Mouse (Mus musculus) telencephalon, adult 2 months (tissue): Measurements from ENCODE around the gene A4gnt.

Experiments used
- DNase-seq: peaks from one replicate; pipeline ENCODE4 v3.0.0-alpha.2; 2011; ENCODE audit warnings: low read depth, low spot score

The A4gnt gene

DNA sequence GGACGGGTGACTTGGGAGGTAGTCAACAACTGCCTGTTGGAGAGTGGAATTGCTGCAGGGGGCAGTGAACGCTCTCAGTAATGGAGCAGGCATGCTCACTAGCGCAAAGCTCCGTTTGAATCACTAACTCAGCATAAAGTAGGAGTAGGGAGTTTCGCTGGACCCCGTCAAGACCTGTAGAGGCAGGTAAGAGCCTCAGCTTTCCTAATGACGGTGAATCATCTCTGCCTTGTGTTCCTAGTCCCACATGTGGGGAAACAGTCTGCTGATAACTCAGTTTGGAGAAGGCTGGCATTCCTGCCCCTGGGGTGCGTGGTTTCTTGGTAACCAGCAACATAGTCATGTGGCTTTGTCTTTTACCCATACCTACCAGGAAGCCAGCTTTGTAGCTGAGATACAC lies 20.0 kb downstream of the A4gnt start:
- no peak for DNase-seq

DNA sequence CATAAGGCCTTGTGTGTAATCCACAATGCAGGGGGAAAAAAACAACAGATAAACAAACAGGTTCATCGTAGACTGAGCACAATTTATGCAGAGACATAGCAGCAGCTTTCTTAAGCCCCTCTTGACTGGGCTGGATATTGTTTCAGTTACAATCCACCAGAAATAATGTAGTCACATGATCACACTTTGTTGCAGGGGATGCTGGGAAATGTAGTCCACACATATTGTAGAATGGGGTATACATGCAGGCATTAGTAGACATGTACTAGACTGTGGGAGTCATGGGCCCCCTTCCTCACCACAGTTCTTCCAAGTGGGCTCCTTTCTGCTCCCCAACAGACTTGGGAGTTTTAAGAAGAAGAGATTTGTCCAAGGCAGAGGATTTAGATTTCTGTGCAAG lies 24.5 kb downstream of the A4gnt start:
- DNase-seq, result no peak

DNA sequence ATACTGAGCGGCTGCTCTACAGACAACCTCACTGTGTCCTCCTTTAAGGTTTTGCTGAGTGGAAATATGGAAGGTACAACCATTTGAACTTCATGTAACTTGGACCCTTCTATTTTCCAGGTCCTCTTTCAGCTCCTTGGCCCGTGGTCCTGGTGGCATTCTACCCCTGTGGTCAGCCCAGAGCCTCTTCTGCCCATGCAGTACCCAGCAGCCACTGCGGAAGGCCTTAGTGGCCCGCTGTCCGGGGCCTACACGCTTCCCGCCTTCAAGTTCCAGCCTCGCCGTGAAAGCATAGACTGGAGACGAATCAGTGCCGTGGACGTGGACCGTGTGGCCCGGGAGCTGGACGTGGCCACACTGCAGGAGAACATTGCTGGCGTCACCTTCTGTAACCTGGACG lies 24.9 kb downstream of the A4gnt start:
- no peak for DNase-seq

- no peak for DNase-seq
Observed at GRCm38 (mm10) chr9:99637736-99638135, 25.4 kb downstream of the A4gnt start.

DNA sequence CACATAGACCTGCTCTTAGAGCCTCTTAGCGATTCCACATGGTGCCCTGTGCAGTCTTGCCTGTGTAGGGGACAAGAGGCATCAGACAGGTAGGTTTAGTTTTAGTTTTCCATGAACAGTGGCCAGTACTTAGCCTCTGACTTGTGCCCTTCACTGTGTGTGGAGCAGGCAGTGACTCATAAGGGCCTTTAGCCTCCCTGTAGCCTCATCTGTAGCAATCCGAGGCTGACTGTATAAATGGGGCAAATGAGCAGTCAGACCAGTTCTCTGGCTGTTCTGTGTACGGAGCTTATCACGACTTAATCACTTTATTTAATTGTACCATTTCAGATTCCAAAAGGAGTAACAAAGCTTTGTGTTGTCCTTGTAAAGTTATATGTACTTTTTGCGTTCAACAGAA lies 27.7 kb downstream of the A4gnt start:
- DNase-seq, result no peak

- DNase-seq, result no peak
Observed at GRCm38 (mm10) chr9:99645416-99645815, 33.1 kb downstream of the A4gnt start.

GRCm38 (mm10) chr9:99646102-99646501 lies 33.8 kb downstream of the A4gnt start:
- no peak for DNase-seq

DNA sequence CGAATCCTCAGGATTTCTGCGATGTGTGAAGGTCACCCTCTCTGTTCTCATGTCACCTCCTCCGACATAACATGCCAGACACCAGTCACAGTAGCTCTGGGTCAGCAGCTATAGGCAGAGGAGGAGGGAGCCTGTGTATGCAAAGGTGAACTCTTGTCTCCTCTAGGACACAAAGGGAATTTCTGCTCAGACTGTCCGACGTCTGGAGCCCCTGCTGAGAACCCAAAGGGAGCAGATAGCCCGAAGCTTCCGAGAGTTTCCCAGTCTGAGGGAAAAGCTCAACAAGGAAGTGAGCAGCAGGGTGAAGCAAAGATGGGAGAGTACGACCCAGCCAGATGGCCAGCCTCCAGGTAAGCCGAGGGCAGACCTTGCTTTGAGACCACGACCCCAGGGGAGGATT lies 48.5 kb downstream of the A4gnt start:
- no peak for DNase-seq

GRCm38 (mm10) chr9:99661606-99662166 lies 49.4 kb downstream of the A4gnt start:
- no peak for DNase-seq

DNA sequence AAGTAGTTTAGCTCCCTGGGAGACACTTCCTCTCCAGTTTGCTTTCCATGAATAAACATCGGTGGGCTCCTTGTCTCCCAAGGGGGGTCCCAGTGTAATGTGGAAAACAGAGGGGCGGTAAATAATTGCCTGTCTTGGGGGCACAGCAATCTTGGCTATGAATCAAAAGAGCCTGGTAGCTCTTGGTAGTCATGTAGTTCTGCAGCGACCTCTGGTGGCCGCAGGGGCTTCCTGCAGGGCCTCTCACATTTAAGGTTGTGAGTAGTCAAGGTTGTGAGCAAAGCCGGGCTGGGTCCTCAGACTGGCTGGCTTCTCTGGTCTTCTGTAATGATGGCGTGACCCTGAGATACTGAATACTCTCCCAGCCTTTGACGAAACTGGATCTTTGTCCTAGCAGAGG lies 50.1 kb downstream of the A4gnt start:
- DNase-seq, result peak; percentile 34

DNA sequence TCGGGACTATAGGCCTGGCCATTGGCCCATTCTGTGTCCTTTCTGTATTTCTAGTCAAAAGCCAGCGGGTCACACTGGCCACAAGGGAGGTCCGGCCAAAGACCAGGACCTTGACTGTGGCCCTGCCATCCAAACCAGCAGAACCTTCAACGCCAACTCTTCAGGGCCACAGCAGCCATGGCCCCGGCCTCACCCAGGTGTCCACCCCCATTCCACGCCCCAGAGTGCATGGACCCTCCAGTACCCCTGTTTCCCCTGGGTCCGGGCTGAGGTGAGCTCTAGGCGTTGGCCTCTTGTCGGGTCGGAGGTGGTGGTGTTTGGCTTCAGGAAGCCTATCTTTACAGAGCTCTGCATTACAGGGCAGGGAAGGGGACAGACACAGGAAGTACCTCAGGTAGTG lies 50.6 kb downstream of the A4gnt start:
- DNase-seq, result no peak

DNA sequence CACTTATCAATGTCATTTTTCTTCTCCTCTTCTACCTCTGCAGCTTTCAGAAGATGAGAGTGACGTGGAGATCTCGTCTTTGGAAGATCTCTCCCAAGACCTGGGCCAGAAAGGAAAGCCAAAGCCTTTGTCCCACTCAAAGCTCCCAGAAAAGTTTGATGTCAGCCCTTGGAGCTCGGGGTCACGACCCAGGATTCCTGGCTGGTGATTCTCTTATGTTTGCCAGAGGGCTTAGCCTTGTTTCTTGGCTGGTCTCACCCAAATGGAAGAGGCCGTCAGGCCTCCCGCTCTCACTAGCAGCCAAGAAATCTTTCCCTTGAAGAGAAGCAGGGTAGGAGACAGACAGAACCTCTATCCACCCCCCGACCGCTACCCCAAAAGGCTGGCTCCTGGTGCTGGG lies 55.3 kb downstream of the A4gnt start:
- no peak for DNase-seq

GRCm38 (mm10) chr9:99671603-99672002 lies 59.3 kb downstream of the A4gnt start:
- no peak for DNase-seq
